Mouse (Mus musculus) neural tube, embryonic 13.5 days (tissue): ENCODE results near the gene Ripk4. TPM values are rescaled to one million over a fixed set of nuclear protein-coding genes. Genes with fewer than 3 reads are reported as not detected.

ENCODE experiments used
- ATAC-seq: fragments of 200-750 bp; cut with Nextera tagmentation; 2 replicates; pipeline ENCODE4 v1.8.0; 2017; ENCODE audit warnings: low read depth, mild to moderate bottlenecking, moderate TSS enrichment, moderate library complexity
- H3K27ac ChIP-seq: fragments of 300-500 bp; sonication (generic); replicated peaks from 2 replicates; pipeline ENCODE4 v1.5.1; 2015; ENCODE audit warnings: moderate library complexity, mild to moderate bottlenecking, inconsistent platforms
- H3K27me3 ChIP-seq: fragments of 300-500 bp; sonication (generic); 2 replicates; pipeline ENCODE4 v1.6.1; 2015; ENCODE audit warnings: mild to moderate bottlenecking, inconsistent platforms
- H3K36me3 ChIP-seq: fragments of 300-500 bp; sonication (generic); 2 replicates; pipeline ENCODE4 v1.6.1; 2015; ENCODE audit warnings: mild to moderate bottlenecking, inconsistent platforms
- H3K4me1 ChIP-seq: fragments of 300-500 bp; sonication (generic); replicated peaks from 2 replicates; pipeline ENCODE4 v1.6.1; 2015; ENCODE audit warnings: inconsistent platforms
- H3K4me2 ChIP-seq: fragments of 300-500 bp; sonication (generic); 2 replicates; pipeline ENCODE4 v1.6.1; 2015; ENCODE audit warnings: inconsistent platforms, mild to moderate bottlenecking, moderate library complexity
- H3K4me3 ChIP-seq: fragments of 300-500 bp; sonication (generic); 2 replicates; pipeline ENCODE4 v1.5.1; 2015; ENCODE audit warnings: mild to moderate bottlenecking, inconsistent platforms
- H3K9ac ChIP-seq: fragments of 300-500 bp; sonication (generic); 2 replicates; pipeline ENCODE4 v1.6.1; 2015; ENCODE audit warnings: moderate library complexity, mild to moderate bottlenecking, inconsistent platforms
- H3K9me3 ChIP-seq: fragments of 300-500 bp; sonication (generic); 2 replicates; pipeline ENCODE4 v1.6.1; 2016; ENCODE audit warnings: inconsistent platforms
- WGBS: fragments of 180-500 bp; shearing (Covaris S2); methylation state at CpG from one replicate; pipeline ENCODE4 v1.1.7; 2015; 5-methylcytosine and 5-hydroxymethylcytosine counted together
- polyA plus RNA-seq: library from polyadenylated mRNA; unstranded; fragments of >200 nt; fragmentation: Nextera tagmentation; extraction: Ambion mirVana; gene quantifications from 2 replicates; pipeline ENCODE4 v1.2.1, GENCODE M21; 2015

Gene Ripk4
- polyA plus RNA-seq, 1 experiment from 2014 or later, result 0.46 TPM

DNA sequence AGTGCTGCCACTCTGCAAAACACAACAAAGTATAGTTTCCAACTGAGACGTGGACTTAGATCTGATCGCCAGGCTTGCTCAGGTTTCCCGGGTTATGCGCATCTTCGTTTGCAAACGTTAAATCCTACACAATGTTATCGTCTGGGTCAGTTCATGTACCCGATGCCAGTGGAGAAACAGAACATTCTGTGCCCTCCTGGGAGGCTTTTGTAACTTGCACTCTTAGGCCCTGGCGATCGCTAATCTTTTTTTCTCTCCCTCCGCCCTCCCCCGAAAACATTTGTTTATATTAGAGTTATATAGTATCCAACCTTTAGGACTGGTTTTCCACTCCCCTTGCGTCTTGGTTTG is 378 bp upstream of the Ripk4 start:
- ATAC-seq, result no peak
- 7% methylated on average over 13 of the region's 13 CpGs for WGBS
- peaks cover 13% of the 10 kb centered on the region for H3K4me1 ChIP-seq
- no peak overlapping the region for H3K9ac ChIP-seq
- peaks cover 73% of the 10 kb centered on the region for H3K27me3 ChIP-seq
- H3K4me3 ChIP-seq, result peak overlapping the region; percentile 43
- no peak overlapping the region for H3K27ac ChIP-seq
- peak overlapping the region; percentile 70 for H3K4me2 ChIP-seq
- no peaks in the 10 kb centered on the region for H3K36me3 ChIP-seq
- no peaks in the 10 kb centered on the region for H3K9me3 ChIP-seq

DNA sequence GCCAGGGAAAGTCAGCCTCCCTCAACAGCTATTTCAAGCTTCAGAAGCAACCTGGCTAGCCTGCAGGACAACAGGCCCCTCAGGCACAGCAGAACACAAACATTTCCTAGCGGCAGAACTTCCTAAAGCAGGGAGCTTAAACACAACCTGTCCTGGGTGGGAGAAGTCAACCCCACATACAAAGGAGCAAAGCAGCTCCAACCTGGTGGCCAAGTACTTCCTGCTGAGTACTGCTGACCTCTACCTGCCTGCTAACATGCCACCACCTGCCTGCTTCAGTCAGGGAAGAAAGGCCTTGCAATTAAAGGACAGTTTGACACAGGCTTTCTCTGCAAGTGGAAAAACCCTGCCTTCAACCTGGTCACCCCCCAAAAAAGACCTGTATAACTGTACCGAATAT is 1.8 kb downstream of the Ripk4 start:
- Histone ChIP-seq H3K9ac (no peak overlapping the region), H3K4me1 (peaks cover 13% of the 10 kb centered on the region), H3K4me3 (no peak overlapping the region), H3K9me3 (no peaks in the 10 kb centered on the region), H3K27ac (no peak overlapping the region), H3K27me3 (peaks cover 77% of the 10 kb centered on the region), H3K4me2 (no peak overlapping the region), H3K36me3 (no peaks in the 10 kb centered on the region)
- no peak for ATAC-seq
- 46% methylated on average over 2 of the region's 2 CpGs for WGBS

DNA sequence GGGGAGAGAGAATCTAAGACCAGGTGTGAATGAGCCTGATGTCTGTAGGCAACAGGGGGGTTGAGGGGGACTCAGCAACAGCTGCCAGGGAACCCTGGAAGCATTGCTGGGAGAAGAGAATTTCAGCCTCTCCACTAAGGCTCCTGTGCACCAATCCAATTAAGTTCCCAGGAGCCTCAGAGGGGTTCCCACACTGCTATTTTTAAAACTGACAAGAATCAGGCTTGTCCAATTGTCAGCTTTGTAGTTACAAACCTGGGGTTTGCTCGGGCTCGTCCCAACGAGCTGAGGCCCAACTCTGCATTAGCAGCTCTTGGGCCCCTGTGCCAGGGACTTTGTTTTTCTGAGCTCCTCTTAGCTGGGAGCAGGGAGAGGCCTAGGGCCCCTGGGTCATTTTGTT is 3.9 kb downstream of the Ripk4 start:
- H3K27ac ChIP-seq, result no peak overlapping the region
- H3K36me3 ChIP-seq, result no peaks in the 10 kb centered on the region
- no peak overlapping the region for H3K4me3 ChIP-seq
- H3K9ac ChIP-seq, result no peak overlapping the region
- no peak for ATAC-seq
- peaks cover 13% of the 10 kb centered on the region for H3K4me1 ChIP-seq
- no peak overlapping the region for H3K4me2 ChIP-seq
- peaks cover 61% of the 10 kb centered on the region for H3K27me3 ChIP-seq
- WGBS, result 46% methylated on average over 3 of the region's 3 CpGs
- H3K9me3 ChIP-seq, result no peaks in the 10 kb centered on the region

DNA sequence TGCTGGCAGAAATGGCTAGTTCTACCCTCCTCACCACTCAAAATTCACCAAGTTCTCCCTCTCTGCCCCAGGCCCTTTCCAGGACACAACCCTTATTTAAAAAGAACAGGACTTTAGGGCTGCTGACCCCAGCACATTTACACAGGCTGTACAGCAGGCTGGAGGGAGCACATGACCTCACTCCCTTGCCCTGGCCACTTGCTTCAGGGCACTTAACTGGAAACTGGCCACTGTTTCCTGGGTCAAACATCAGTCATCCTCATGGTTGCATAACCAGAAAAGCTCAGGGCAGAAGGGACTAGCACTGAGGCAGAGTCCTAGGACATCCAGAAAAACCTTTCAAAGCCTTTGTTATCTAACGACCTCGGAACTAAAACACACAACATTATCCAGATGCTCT is 5.3 kb downstream of the Ripk4 start:
- Histone ChIP-seq H3K4me2 (no peak overlapping the region), H3K4me1 (peaks cover 6% of the 10 kb centered on the region), H3K27me3 (peaks cover 47% of the 10 kb centered on the region), H3K27ac (no peak overlapping the region), H3K9ac (no peak overlapping the region), H3K4me3 (no peak overlapping the region), H3K9me3 (no peaks in the 10 kb centered on the region), H3K36me3 (no peaks in the 10 kb centered on the region)
- WGBS, result 84% methylated on average over 2 of the region's 2 CpGs
- ATAC-seq, result no peak

DNA sequence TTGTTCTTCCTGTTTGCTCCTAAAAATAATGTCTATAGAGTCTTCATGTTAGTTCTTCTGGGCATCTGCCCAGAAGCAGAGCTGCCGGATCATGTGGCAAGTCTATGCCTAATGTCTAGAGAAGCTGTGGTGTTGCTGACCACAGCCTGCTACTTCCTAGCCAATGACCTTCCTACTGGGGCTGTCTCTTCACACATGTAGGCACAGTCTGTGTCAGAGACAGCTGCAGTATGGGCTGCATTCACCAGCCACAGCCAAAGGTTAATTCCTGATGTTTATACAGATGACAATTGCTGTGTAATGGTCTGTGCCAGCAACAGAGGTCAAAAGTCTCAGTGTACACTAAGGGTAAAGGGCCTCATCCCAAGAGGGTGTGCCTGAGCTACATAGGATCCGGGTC is 7.1 kb downstream of the Ripk4 start:
- Histone ChIP-seq H3K36me3 (no peaks in the 10 kb centered on the region), H3K4me1 (no peaks in the 10 kb centered on the region), H3K27me3 (peaks cover 28% of the 10 kb centered on the region), H3K4me2 (no peak overlapping the region), H3K27ac (no peak overlapping the region), H3K9me3 (no peaks in the 10 kb centered on the region), H3K9ac (no peak overlapping the region), H3K4me3 (no peak overlapping the region)
- WGBS, result 83% methylated on average over 2 of the region's 2 CpGs
- ATAC-seq, result no peak

DNA sequence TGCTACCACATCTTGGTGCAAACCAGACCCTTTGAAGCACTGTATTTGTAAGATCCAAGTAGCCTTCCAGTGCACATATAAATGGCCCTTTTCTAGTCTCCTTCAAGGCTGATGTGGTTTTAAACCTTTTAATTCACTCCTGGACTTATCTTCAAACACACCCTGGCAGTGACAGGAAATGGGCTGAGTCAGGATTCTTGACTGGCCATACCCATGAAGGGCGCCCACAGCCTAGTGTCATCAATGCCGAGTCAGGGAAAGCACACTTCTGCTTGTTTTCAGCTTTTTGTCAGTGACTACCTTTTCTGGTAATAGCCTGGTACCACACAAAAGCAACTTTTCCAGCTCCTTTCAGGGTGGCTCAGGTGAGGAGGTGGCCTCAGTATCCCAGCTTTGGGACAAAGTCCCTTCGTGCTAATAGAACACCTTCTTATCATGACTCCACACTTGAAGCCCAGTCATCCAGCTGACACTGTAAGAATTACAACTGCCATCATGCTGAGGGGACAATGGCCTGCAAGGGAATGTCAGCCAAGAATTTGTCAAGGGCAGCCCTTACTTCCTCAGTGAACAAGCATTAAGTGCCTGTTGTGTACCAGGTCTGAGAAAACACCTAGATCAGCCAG is 11.2 kb downstream of the Ripk4 start:
- no peaks in the 10 kb centered on the region for H3K4me1 ChIP-seq
- no peak overlapping the region for H3K9ac ChIP-seq
- H3K9me3 ChIP-seq, result no peaks in the 10 kb centered on the region
- H3K36me3 ChIP-seq, result no peaks in the 10 kb centered on the region
- no peak overlapping the region for H3K27ac ChIP-seq
- no peak overlapping the region for H3K4me3 ChIP-seq
- peaks cover 11% of the 10 kb centered on the region; the same call in 1 of the 2 replicates for H3K27me3 ChIP-seq
- no peak for ATAC-seq
- WGBS, result 87% methylated on average over 3 of the region's 3 CpGs
- no peak overlapping the region for H3K4me2 ChIP-seq

DNA sequence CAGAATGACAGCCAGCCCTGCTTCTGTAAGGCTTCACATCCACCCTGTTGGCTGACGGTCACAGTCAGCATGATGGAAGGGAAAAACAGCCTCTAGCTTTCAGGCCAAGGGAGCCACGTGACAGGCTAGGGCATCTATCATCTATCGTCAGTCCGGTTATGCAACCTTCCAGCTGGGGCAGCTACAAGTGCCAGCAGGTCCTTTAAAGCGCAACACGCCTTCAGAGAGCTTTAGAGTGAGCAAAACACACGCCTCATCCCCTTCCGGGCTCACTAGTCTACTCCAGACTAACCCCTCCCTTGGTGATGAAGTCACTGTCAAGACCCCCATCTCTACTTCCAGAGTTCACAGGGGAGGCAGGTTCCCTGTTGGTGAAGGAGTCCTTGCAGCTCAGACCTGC is 11.7 kb downstream of the Ripk4 start:
- no peaks in the 10 kb centered on the region for H3K9me3 ChIP-seq
- H3K9ac ChIP-seq, result no peak overlapping the region
- ATAC-seq, result no peak
- H3K4me3 ChIP-seq, result no peak overlapping the region
- H3K4me1 ChIP-seq, result no peaks in the 10 kb centered on the region
- no peak overlapping the region for H3K27ac ChIP-seq
- H3K27me3 ChIP-seq, result peaks cover 5% of the 10 kb centered on the region; the same call in 1 of the 2 replicates
- no peak overlapping the region for H3K4me2 ChIP-seq
- WGBS, result 79% methylated on average over 8 of the region's 8 CpGs
- no peaks in the 10 kb centered on the region for H3K36me3 ChIP-seq

DNA sequence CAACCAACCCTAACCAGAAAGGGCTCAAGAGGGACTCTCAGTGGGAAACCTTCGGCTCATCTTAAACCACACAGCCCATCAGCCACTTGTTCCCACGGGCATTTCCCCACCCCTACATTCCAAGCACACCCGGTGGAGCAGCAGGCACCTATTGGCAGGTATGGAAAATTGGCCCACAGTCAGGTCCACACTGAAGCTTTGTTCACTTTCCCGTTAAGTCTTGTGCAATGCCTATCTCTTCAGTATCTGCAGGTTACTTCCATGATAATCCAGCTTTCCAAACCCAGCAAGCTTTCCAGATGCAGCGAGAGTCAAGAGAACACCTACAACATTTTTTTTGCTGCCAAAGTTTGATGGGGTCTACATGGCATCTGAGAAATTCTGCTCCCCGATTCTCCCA is 15.2 kb downstream of the Ripk4 start:
- H3K9ac ChIP-seq, result no peak overlapping the region
- 87% methylated on average over 6 of the region's 6 CpGs for WGBS
- H3K4me3 ChIP-seq, result no peak overlapping the region
- no peaks in the 10 kb centered on the region for H3K9me3 ChIP-seq
- H3K4me1 ChIP-seq, result no peaks in the 10 kb centered on the region
- no peak overlapping the region for H3K4me2 ChIP-seq
- no peaks in the 10 kb centered on the region for H3K36me3 ChIP-seq
- no peak for ATAC-seq
- no peak overlapping the region for H3K27ac ChIP-seq
- no peaks in the 10 kb centered on the region for H3K27me3 ChIP-seq

DNA sequence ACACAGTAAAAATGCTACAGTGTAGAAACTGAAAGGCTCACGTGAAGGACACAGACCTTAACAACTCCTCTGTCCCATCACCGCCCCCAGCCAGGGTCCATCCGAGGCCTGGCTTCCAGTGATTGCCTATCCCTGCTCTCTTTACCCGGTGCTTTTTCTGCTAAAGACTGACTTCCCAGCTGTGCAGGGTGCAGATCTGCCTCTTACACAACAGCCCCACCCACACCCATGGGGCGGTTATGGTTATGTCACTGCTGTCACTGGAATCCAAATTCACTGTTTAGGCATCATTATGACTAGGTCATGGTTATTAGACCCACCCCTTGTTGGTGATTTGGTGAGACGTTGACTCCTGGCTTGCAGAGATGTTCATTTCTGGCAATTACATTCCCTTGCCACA is 25.6 kb downstream of the Ripk4 start:
- no peak overlapping the region for H3K4me3 ChIP-seq
- H3K4me1 ChIP-seq, result no peaks in the 10 kb centered on the region
- H3K9ac ChIP-seq, result no peak overlapping the region
- no peak overlapping the region for H3K4me2 ChIP-seq
- H3K27ac ChIP-seq, result no peak overlapping the region
- H3K27me3 ChIP-seq, result no peaks in the 10 kb centered on the region
- ATAC-seq, result no peak
- no peaks in the 10 kb centered on the region for H3K36me3 ChIP-seq
- H3K9me3 ChIP-seq, result no peaks in the 10 kb centered on the region
- 54% methylated on average over 6 of the region's 6 CpGs for WGBS

DNA sequence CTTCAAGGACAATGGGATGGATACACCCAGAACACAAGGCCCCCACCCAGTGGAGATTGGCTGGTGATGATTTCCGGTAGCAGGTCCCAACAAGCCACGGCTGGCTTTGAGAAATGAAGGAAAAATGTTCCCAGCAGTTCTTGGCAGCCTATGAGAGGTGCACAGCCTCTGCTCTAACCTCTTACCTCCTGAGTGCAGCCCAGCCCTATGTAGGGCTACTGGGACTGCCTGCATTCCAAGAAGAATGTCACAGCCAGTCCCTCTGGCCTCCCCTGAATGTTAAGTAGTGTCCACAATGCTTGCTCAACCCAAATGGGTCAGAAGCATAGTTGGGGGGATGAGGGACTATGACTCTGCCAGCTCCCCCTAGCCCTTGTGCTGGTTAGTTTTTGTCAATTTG is 27.0 kb downstream of the Ripk4 start:
- Histone ChIP-seq H3K27me3 (no peaks in the 10 kb centered on the region), H3K27ac (no peak overlapping the region), H3K4me2 (no peak overlapping the region), H3K4me3 (no peak overlapping the region), H3K36me3 (no peaks in the 10 kb centered on the region), H3K9ac (no peak overlapping the region), H3K4me1 (no peaks in the 10 kb centered on the region), H3K9me3 (no peaks in the 10 kb centered on the region)
- WGBS, result 83% methylated on average over 2 of the region's 2 CpGs
- no peak for ATAC-seq

DNA sequence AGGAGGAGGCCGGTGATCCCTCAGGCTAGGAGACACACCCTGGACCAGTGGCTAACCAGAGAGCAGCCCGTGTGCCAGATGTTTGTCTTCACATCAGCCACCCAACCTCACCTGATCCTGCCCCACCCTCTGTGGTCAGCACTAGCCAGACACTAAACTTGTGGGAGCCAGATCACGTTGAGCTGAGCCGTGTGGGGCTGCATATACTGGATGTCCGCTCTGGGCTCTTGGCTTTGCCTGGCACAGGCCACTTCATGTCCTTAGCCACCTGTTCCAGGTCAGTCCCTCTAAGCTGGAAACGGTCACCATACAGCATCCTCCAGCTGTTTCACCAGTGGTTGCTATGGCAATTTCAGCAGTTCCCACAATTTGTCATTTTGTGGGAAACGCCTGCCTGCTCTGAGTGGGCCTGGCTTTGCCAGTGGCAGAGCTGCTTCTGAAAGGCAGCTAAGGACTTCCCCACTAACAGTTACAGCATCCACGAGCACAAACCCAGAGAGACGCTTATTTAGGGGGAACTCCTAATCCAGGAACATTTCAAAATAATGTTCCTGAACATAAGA is 28.7 kb downstream of the Ripk4 start:
- Histone ChIP-seq H3K27me3 (no peaks in the 10 kb centered on the region), H3K4me1 (no peaks in the 10 kb centered on the region), H3K4me3 (no peak overlapping the region), H3K9me3 (no peaks in the 10 kb centered on the region), H3K27ac (no peak overlapping the region), H3K9ac (no peak overlapping the region), H3K36me3 (no peaks in the 10 kb centered on the region), H3K4me2 (no peak overlapping the region)
- 69% methylated on average over 9 of the region's 9 CpGs for WGBS
- no peak for ATAC-seq

DNA sequence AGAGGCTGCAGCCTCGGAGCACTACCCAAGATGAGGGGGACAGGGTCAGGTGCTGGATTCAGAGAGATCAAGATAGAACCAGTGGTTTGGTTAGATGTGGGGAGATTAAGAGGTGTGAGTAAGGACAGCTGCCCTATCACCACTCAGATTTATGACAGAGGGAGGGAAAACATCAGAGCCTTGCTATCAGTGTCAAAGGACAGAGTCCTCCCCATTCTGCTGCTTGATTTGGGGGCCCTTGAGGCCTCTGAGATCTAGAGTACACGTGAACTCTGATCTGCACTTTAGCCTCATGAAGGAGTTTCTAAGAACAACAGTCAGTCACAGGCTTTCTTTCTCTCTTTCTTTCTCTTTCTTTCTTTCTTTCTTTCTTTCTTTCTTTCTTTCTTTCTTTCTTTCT is 30.0 kb downstream of the Ripk4 start:
- Histone ChIP-seq H3K4me1 (no peaks in the 10 kb centered on the region), H3K27me3 (no peaks in the 10 kb centered on the region), H3K9ac (no peak overlapping the region), H3K9me3 (no peaks in the 10 kb centered on the region), H3K27ac (no peak overlapping the region), H3K36me3 (no peaks in the 10 kb centered on the region), H3K4me3 (no peak overlapping the region), H3K4me2 (no peak overlapping the region)
- ATAC-seq, result no peak
- 75% methylated on average over 2 of the region's 2 CpGs for WGBS

DNA sequence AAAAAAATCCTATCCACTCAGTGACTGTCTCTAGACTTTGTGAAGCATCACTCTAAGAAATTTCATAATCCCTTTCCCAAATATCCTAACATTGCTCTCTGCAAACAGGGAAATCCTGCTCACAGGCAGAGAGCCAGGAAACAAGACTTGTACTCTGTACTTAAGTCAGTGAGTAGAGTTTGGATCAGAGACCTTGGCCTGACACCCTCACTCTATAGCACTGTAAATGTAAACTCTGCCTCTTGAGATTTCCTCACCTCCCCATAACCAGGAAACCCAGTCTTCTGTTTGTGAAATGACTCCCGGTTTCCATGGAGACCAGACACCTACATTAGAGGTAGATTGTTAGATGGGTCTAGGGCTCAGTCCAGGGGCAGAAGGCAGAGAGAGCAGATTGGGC is 33.3 kb downstream of the Ripk4 start:
- Histone ChIP-seq H3K36me3 (no peaks in the 10 kb centered on the region), H3K4me3 (no peak overlapping the region), H3K27me3 (no peaks in the 10 kb centered on the region), H3K27ac (no peak overlapping the region), H3K9ac (no peak overlapping the region), H3K4me1 (no peaks in the 10 kb centered on the region), H3K9me3 (no peaks in the 10 kb centered on the region), H3K4me2 (no peak overlapping the region)
- 80% methylated on average over 1 of the region's 1 CpGs for WGBS
- no peak for ATAC-seq
